Mouse (Mus musculus) layer of hippocampus, adult 18-20 months (tissue): ENCODE measurements around the gene Sned1. TPM values are rescaled to one million over a fixed set of nuclear protein-coding genes. Genes with fewer than 3 reads are reported as not detected.
A peak's percentile ranks its signal among the peaks of the same experiment; 100 is the strongest.
"Not testable (repeated sequence)": the region's sequence is repeated elsewhere in the genome, so short reads cannot be mapped to it uniquely, and the experiment has no call there.

Experiments
- DNase-seq, 2 experiments: peaks; one replicate each; pipeline ENCODE4 v3.0.0; 2022; ENCODE audit warnings: low spot score in 2 of 2
- long read RNA-seq: library from polyadenylated mRNA; stranded (forward); transcript quantifications from one replicate; pipeline ENCODE4 v2.0.0, GENCODE M21; 2021
- total RNA-seq, 2 experiments: library from RNA; stranded (reverse); gene quantifications; 2 replicates each; pipeline ENCODE4 v1.2.3; 2021

The Sned1 gene
- 1 to 10 TPM; 4.8 to 6.1 TPM for total RNA-seq
- long read RNA-seq, partial matches to known transcripts: 0 of 3 reads
- long read RNA-seq, other reads (novel, unspliced or antisense): 3 of 3 reads

GRCm38 (mm10) chr1:93235576-93236544 lies at the start of gene Sned1:
Gene Sned1 (plus strand): TSS chr1:93235841.
- peak; percentile 49 to 70 for DNase-seq

GRCm38 (mm10) chr1:93190726-93191305 lies 44.8 kb upstream of the Sned1 start:
- DNase-seq: no peak

GRCm38 (mm10) chr1:93194961-93195360 lies 40.7 kb upstream of the Sned1 start:
- DNase-seq: no peak

GRCm38 (mm10) chr1:93197454-93197853 lies 38.2 kb upstream of the Sned1 start:
- not testable (repeated sequence) for DNase-seq

- DNase-seq: no peak
These were observed 37.7 kb upstream of the Sned1 start for GRCm38 (mm10) chr1:93197916-93198315.

GRCm38 (mm10) chr1:93206277-93206970 lies 29.2 kb upstream of the Sned1 start:
- DNase-seq: no peak

GRCm38 (mm10) chr1:93207536-93208064 lies 28.0 kb upstream of the Sned1 start:
- peak in 1 of 2 experiments; percentile 29 for DNase-seq

GRCm38 (mm10) chr1:93210213-93210641 lies 25.4 kb upstream of the Sned1 start:
- DNase-seq: peak; percentile 43 to 54

- no peak for DNase-seq
These were observed 24.6 kb upstream of the Sned1 start for GRCm38 (mm10) chr1:93211019-93211418.

- DNase-seq: no peak
These were observed 24.0 kb upstream of the Sned1 start for GRCm38 (mm10) chr1:93211549-93212220.

GRCm38 (mm10) chr1:93212441-93212840 lies 23.2 kb upstream of the Sned1 start:
- DNase-seq: no peak

- no peak for DNase-seq
These were observed 21.0 kb upstream of the Sned1 start for GRCm38 (mm10) chr1:93214612-93215011.

- DNase-seq: no peak
These were observed 18.7 kb upstream of the Sned1 start for GRCm38 (mm10) chr1:93216839-93217497.

- no peak for DNase-seq
These were observed 18.1 kb upstream of the Sned1 start for GRCm38 (mm10) chr1:93217530-93217929.

- peak in 1 of 2 experiments; percentile 27 for DNase-seq
These were observed 14.9 kb upstream of the Sned1 start for GRCm38 (mm10) chr1:93220776-93221175.

- no peak for DNase-seq
These were observed 11.7 kb upstream of the Sned1 start for GRCm38 (mm10) chr1:93223972-93224371.

GRCm38 (mm10) chr1:93225226-93225625 lies 10.4 kb upstream of the Sned1 start:
- no peak for DNase-seq

GRCm38 (mm10) chr1:93225731-93226520 lies 9.7 kb upstream of the Sned1 start:
- no peak for DNase-seq

GRCm38 (mm10) chr1:93227303-93227975 lies 8.2 kb upstream of the Sned1 start:
- DNase-seq: no peak
